Mouse (Mus musculus): ENCODE data around the gene Fgfr2. TPM values are rescaled to one million over a fixed set of nuclear protein-coding genes. Genes with fewer than 3 reads are reported as not detected.

Fgfr2 gene
- polyA plus RNA-seq, 1 experiment from 2014 or later: 11.2 TPM

- Histone ChIP-seq H3K9me3 (ENCODE audit: low read length) (no peaks in the 10 kb centered on the region), H3K36me3 (replicated peaks; ENCODE audit: insufficient read depth, low read length) (no peaks in the 10 kb centered on the region), H3K4me2 (ENCODE audit: low read depth, low read length) (no peak overlapping the region), H3K27ac (ENCODE audit: low read depth) (no peak overlapping the region), H3K4me3 (ENCODE audit: low read depth, low read length) (no peak overlapping the region), H3K9ac (replicated peaks) (no peak overlapping the region), H3K27me3 (ENCODE audit: insufficient read depth, low read length) (no peaks in the 10 kb centered on the region), H3K4me1 (ENCODE audit: insufficient read depth) (no peaks in the 10 kb centered on the region)
- ATAC-seq: no peak
- TF ChIP-seq EP300 (IDR thresholded peaks at IDR 0.05; ENCODE audit: low read depth) (no peak), CTCF (IDR thresholded peaks at IDR 0.05; ENCODE audit: low read depth) (no peak)
- 56% methylated on average over 9 of the region's 9 CpGs for WGBS (ENCODE audit: insufficient replicate concordance)
- no peak for DNase-seq
These were observed 1195.7 kb downstream of the Fgfr2 start for GRCm38 (mm10) chr7:131927288-131928050.

- 43% methylated on average over 7 of the region's 7 CpGs for WGBS (ENCODE audit: insufficient replicate concordance)
- Histone ChIP-seq H3K4me2 (ENCODE audit: low read depth, low read length) (no peak overlapping the region), H3K4me3 (ENCODE audit: low read depth, low read length) (no peak overlapping the region), H3K27ac (ENCODE audit: low read depth) (no peak overlapping the region), H3K9me3 (ENCODE audit: low read length) (no peaks in the 10 kb centered on the region), H3K36me3 (replicated peaks; ENCODE audit: insufficient read depth, low read length) (no peaks in the 10 kb centered on the region), H3K4me1 (ENCODE audit: insufficient read depth) (no peaks in the 10 kb centered on the region), H3K9ac (replicated peaks) (no peak overlapping the region), H3K27me3 (ENCODE audit: insufficient read depth, low read length) (no peaks in the 10 kb centered on the region)
- ATAC-seq (no peak), DNase-seq (no peak)
- TF ChIP-seq CTCF (IDR thresholded peaks at IDR 0.05; ENCODE audit: low read depth) (no peak), EP300 (IDR thresholded peaks at IDR 0.05; ENCODE audit: low read depth) (no peak)
These were observed 1205.8 kb downstream of the Fgfr2 start for GRCm38 (mm10) chr7:131917384-131917783.

DNA sequence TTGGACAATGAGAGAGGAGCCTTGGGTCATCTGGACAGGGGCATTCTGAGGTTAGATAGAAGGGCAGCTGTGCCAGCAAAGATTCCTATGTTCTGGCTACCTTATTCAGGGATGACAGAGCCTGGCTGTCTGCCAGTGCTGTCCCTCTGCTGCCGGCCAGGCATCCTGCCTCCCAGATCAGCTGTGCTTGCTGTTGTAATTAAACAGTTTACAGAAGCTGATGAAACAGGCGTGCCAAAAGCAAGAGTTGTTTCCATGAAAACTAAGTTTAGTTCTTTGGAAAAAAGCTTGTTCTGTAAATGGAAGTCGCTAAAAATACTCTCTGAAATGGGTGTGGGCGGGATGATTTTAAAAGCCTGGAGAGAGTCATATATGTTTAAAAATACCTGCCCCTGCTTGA is 1213.5 kb downstream of the Fgfr2 start:
- no peaks in the 10 kb centered on the region for H3K9me3 ChIP-seq (ENCODE audit: low read length)
- H3K4me1 ChIP-seq (ENCODE audit: insufficient read depth): no peaks in the 10 kb centered on the region
- no peak overlapping the region for H3K27ac ChIP-seq (ENCODE audit: low read depth)
- no peak overlapping the region for H3K4me3 ChIP-seq (ENCODE audit: low read depth, low read length)
- ATAC-seq (no peak), DNase-seq (no peak)
- no peak overlapping the region for H3K9ac ChIP-seq (replicated peaks)
- H3K27me3 ChIP-seq (ENCODE audit: insufficient read depth, low read length): no peaks in the 10 kb centered on the region
- H3K36me3 ChIP-seq (replicated peaks; ENCODE audit: insufficient read depth, low read length): no peaks in the 10 kb centered on the region
- H3K4me2 ChIP-seq (ENCODE audit: low read depth, low read length): no peak overlapping the region
- 52% methylated on average over 4 of the region's 4 CpGs for WGBS (ENCODE audit: insufficient replicate concordance)
- TF ChIP-seq CTCF (IDR thresholded peaks at IDR 0.05; ENCODE audit: low read depth) (no peak), EP300 (IDR thresholded peaks at IDR 0.05; ENCODE audit: low read depth) (no peak)

DNA sequence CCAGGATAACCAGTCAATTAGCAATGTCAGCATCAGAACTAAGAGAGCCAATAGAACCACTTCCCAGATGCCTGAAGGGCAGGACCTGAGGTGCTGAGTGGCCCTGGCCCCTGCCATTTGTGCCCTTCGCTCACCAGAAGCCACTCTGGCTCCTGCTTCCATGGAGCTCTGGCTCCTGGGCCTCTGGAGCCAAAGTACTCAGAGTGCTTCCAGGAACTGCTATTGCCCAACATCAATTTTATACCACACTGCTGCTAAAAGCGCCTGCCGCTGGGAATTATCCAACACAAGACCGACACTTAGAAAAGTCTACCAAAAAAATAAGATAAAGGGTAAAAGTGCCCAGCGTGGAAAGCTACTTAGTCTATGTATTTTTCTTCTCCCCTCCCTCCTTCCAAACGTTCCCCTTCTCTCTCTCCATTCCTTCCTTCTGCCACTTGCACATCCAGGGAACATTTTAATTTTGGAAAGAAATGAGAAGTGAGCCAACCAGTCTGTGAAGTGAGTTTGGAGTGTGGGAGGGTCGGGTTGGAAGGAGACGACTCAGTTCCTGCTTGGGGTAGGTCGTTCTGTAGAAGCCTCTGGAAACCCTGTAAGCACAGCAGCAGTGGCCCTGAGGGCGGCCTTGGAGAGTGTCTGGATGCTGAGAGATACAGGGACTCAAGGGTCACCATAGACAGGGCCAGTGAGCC is 1216.5 kb downstream of the Fgfr2 start:
- DNase-seq (no peak), ATAC-seq (no peak)
- Histone ChIP-seq H3K36me3 (replicated peaks; ENCODE audit: insufficient read depth, low read length) (no peaks in the 10 kb centered on the region), H3K4me2 (ENCODE audit: low read depth, low read length) (no peak overlapping the region), H3K9me3 (ENCODE audit: low read length) (no peaks in the 10 kb centered on the region), H3K27me3 (ENCODE audit: insufficient read depth, low read length) (no peaks in the 10 kb centered on the region), H3K4me3 (ENCODE audit: low read depth, low read length) (no peak overlapping the region), H3K9ac (replicated peaks) (no peak overlapping the region), H3K27ac (ENCODE audit: low read depth) (no peak overlapping the region), H3K4me1 (ENCODE audit: insufficient read depth) (no peaks in the 10 kb centered on the region)
- TF ChIP-seq EP300 (IDR thresholded peaks at IDR 0.05; ENCODE audit: low read depth) (no peak), CTCF (IDR thresholded peaks at IDR 0.05; ENCODE audit: low read depth) (no peak)
- WGBS (ENCODE audit: insufficient replicate concordance): 76% methylated on average over 10 of the region's 10 CpGs

DNA sequence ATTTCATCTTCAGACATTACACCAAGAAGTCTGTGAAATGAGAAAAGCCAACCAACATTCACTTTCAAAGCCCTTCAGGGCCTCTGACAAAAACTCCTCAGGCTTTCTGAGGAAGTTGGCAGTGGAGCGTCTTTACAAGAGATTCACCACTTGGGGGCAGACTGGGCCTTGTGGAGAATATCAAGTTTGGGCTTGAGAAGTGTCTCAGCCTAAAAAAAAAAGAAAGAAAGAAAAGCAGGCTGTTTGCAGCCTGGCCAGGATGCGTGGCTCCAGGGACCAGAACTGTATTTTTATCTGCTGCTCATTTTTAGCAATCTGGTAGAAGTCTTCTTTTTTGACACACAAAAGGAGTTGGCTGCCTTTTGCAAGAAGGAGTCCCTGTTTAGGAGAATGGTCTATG is 1223.8 kb downstream of the Fgfr2 start:
- no peaks in the 10 kb centered on the region for H3K9me3 ChIP-seq (ENCODE audit: low read length)
- no peak overlapping the region for H3K4me2 ChIP-seq (ENCODE audit: low read depth, low read length)
- no peaks in the 10 kb centered on the region for H3K27me3 ChIP-seq (ENCODE audit: insufficient read depth, low read length)
- WGBS (ENCODE audit: insufficient replicate concordance): 7% methylated on average over 2 of the region's 2 CpGs
- H3K9ac ChIP-seq (replicated peaks): no peak overlapping the region
- no peaks in the 10 kb centered on the region for H3K4me1 ChIP-seq (ENCODE audit: insufficient read depth)
- H3K4me3 ChIP-seq (ENCODE audit: low read depth, low read length): no peak overlapping the region
- no peaks in the 10 kb centered on the region for H3K36me3 ChIP-seq (replicated peaks; ENCODE audit: insufficient read depth, low read length)
- H3K27ac ChIP-seq (ENCODE audit: low read depth): no peak overlapping the region
- TF ChIP-seq EP300 (IDR thresholded peaks at IDR 0.05; ENCODE audit: low read depth): no peak
- peak; percentile 57 for TF ChIP-seq CTCF (IDR thresholded peaks at IDR 0.05; ENCODE audit: low read depth)
- ATAC-seq (no peak), DNase-seq (peak; percentile 30)

- H3K36me3 ChIP-seq (replicated peaks; ENCODE audit: insufficient read depth, low read length): no peaks in the 10 kb centered on the region
- H3K9ac ChIP-seq (replicated peaks): no peak overlapping the region
- 13% methylated on average over 4 of the region's 4 CpGs for WGBS (ENCODE audit: insufficient replicate concordance)
- peak; percentile 42 for TF ChIP-seq CTCF (IDR thresholded peaks at IDR 0.05; ENCODE audit: low read depth)
- TF ChIP-seq EP300 (IDR thresholded peaks at IDR 0.05; ENCODE audit: low read depth): no peak
- ATAC-seq: no peak
- no peak overlapping the region for H3K4me3 ChIP-seq (ENCODE audit: low read depth, low read length)
- no peaks in the 10 kb centered on the region for H3K4me1 ChIP-seq (ENCODE audit: insufficient read depth)
- no peak for DNase-seq
- no peaks in the 10 kb centered on the region for H3K9me3 ChIP-seq (ENCODE audit: low read length)
- H3K27ac ChIP-seq (ENCODE audit: low read depth): no peak overlapping the region
- H3K27me3 ChIP-seq (ENCODE audit: insufficient read depth, low read length): no peaks in the 10 kb centered on the region
- no peak overlapping the region for H3K4me2 ChIP-seq (ENCODE audit: low read depth, low read length)
These were observed 1225.9 kb downstream of the Fgfr2 start for GRCm38 (mm10) chr7:131897282-131897681.

Measured in liver, postnatal 0 days (tissue).